Mouse (Mus musculus) heart, embryonic 15.5 days (tissue): ENCODE results near the gene Nova2. TPM values are rescaled to one million over a fixed set of nuclear protein-coding genes. Genes with fewer than 3 reads are reported as not detected.
A peak's percentile ranks its signal among the peaks of the same experiment; 100 is the strongest.

Experiments used
- ATAC-seq: fragments of 200-750 bp; cut with Nextera tagmentation; replicated peaks from 2 replicates; pipeline ENCODE4 v1.8.0; 2017; ENCODE audit warnings: low read depth, moderate TSS enrichment; ENCODE audit not compliant: insufficient number of reproducible peaks, insufficient read depth, low FRiP score
- H3K27ac ChIP-seq: fragments of 300-500 bp; sonication (generic); 2 replicates; pipeline ENCODE4 v1.5.1; 2015; ENCODE audit warnings: mild to moderate bottlenecking, inconsistent platforms
- H3K27me3 ChIP-seq: fragments of 300-500 bp; sonication (generic); 2 replicates; pipeline ENCODE4 v1.6.1; 2015; ENCODE audit warnings: inconsistent platforms
- H3K36me3 ChIP-seq: fragments of 300-500 bp; sonication (generic); 2 replicates; pipeline ENCODE4 v1.6.1; 2015; ENCODE audit warnings: mild to moderate bottlenecking, inconsistent platforms
- H3K4me1 ChIP-seq: fragments of 300-500 bp; sonication (generic); replicated peaks from 2 replicates; pipeline ENCODE4 v1.6.1; 2015; ENCODE audit warnings: inconsistent platforms
- H3K4me2 ChIP-seq: fragments of 300-500 bp; sonication (generic); 2 replicates; pipeline ENCODE4 v1.6.1; 2015; ENCODE audit warnings: inconsistent platforms, mild to moderate bottlenecking, moderate library complexity
- H3K4me3 ChIP-seq: fragments of 300-500 bp; sonication (generic); 2 replicates; pipeline ENCODE4 v1.5.1; 2015; ENCODE audit warnings: mild to moderate bottlenecking, inconsistent platforms
- H3K9ac ChIP-seq: fragments of 300-500 bp; sonication (generic); 2 replicates; pipeline ENCODE4 v1.6.1; 2015; ENCODE audit warnings: mild to moderate bottlenecking, inconsistent platforms
- H3K9me3 ChIP-seq: fragments of 300-500 bp; sonication (generic); replicated peaks from 2 replicates; pipeline ENCODE4 v1.6.1; 2016; ENCODE audit warnings: inconsistent platforms
- WGBS: fragments of 180-500 bp; shearing (Covaris S2); methylation state at CpG from one replicate; pipeline ENCODE4 v1.1.7; 2015; ENCODE audit warnings: mixed read lengths; 5-methylcytosine and 5-hydroxymethylcytosine counted together
- polyA plus RNA-seq: library from polyadenylated mRNA; unstranded; fragments of >200 nt; fragmentation: Nextera tagmentation; extraction: Ambion mirVana; gene quantifications from 2 replicates; pipeline ENCODE4 v1.2.1, GENCODE M21; 2015

Gene Nova2
- polyA plus RNA-seq, 1 experiment from 2014 or later = 0.53 TPM

GRCm38 (mm10) chr7:18900513-18900912 is 25.2 kb upstream of the Nova2 start:
- H3K9me3 ChIP-seq = no peaks in the 10 kb centered on the region
- H3K36me3 ChIP-seq = peaks cover 26% of the 10 kb centered on the region
- H3K4me1 ChIP-seq = no peaks in the 10 kb centered on the region
- H3K27me3 ChIP-seq = no peaks in the 10 kb centered on the region
- WGBS = 88% methylated on average over 2 of the region's 2 CpGs
- H3K4me3 ChIP-seq = no peak overlapping the region
- H3K27ac ChIP-seq = no peak overlapping the region
- no peak overlapping the region for H3K4me2 ChIP-seq
- ATAC-seq = no peak
- no peak overlapping the region for H3K9ac ChIP-seq

GRCm38 (mm10) chr7:18902486-18902885 is 23.2 kb upstream of the Nova2 start:
- 69% methylated on average over 3 of the region's 3 CpGs for WGBS

GRCm38 (mm10) chr7:18904971-18905370 is 20.7 kb upstream of the Nova2 start:
- Histone ChIP-seq H3K4me3 (no peak overlapping the region), H3K9ac (no peak overlapping the region), H3K27ac (no peak overlapping the region), H3K36me3 (peaks cover 22% of the 10 kb centered on the region), H3K4me1 (peaks cover 13% of the 10 kb centered on the region), H3K9me3 (no peaks in the 10 kb centered on the region), H3K4me2 (no peak overlapping the region), H3K27me3 (no peaks in the 10 kb centered on the region)
- WGBS = 89% methylated on average over 3 of the region's 3 CpGs
- no peak for ATAC-seq

More at GRCm38 (mm10) chr7:18902486-18902885, 23.2 kb upstream of the Nova2 start:
- no peaks in the 10 kb centered on the region for H3K4me1 ChIP-seq
- no peaks in the 10 kb centered on the region for H3K27me3 ChIP-seq
- H3K9me3 ChIP-seq = no peaks in the 10 kb centered on the region
- no peak overlapping the region for H3K4me2 ChIP-seq
- H3K27ac ChIP-seq = no peak overlapping the region
- no peak overlapping the region for H3K9ac ChIP-seq
- no peak for ATAC-seq
- peaks cover 26% of the 10 kb centered on the region for H3K36me3 ChIP-seq
- no peak overlapping the region for H3K4me3 ChIP-seq

- 5% methylated on average over 17 of the region's 17 CpGs for WGBS
- Histone ChIP-seq H3K4me3 (peak overlapping the region; percentile 92), H3K4me2 (peak overlapping the region; percentile 81), H3K27me3 (no peaks in the 10 kb centered on the region), H3K9me3 (no peaks in the 10 kb centered on the region), H3K27ac (peak overlapping the region; percentile 36; the same call in 1 of the 2 replicates), H3K9ac (peak overlapping the region; percentile 80), H3K36me3 (no peaks in the 10 kb centered on the region), H3K4me1 (peaks cover 17% of the 10 kb centered on the region)
- ATAC-seq = 0 out of 2 replicates have a peak, but pooled peaks have one; percentile 3
Observed at GRCm38 (mm10) chr7:18909797-18910196, 15.9 kb upstream of the Nova2 start.

- H3K27me3 ChIP-seq = no peaks in the 10 kb centered on the region
- H3K9ac ChIP-seq = peak within 1 kb of the TSS; percentile 80
- H3K36me3 ChIP-seq = no peaks in the 10 kb centered on the region
- H3K4me3 ChIP-seq = peak within 1 kb of the TSS; percentile 92
- peaks cover 17% of the 10 kb centered on the region for H3K4me1 ChIP-seq
- no peaks in the 10 kb centered on the region for H3K9me3 ChIP-seq
- WGBS = 0% methylated on average over 33 of the region's 33 CpGs
- ATAC-seq = peak; percentile 99
- H3K27ac ChIP-seq = peak within 1 kb of the TSS; percentile 37
- H3K4me2 ChIP-seq = peak within 1 kb of the TSS; percentile 84
Observed at GRCm38 (mm10) chr7:18910241-18910831, 15.4 kb upstream of the Nova2 start, which contains the start of gene Ccdc61. TSS of gene Ccdc61 (minus strand) at chr7:18910415.

GRCm38 (mm10) chr7:18916254-18916653 is 9.4 kb upstream of the Nova2 start:
- Histone ChIP-seq H3K27ac (no peak overlapping the region), H3K4me2 (no peak overlapping the region), H3K4me3 (no peak overlapping the region), H3K4me1 (0 out of 2 replicates have a peak, but pooled peaks cover 3% of the 10 kb centered on the region), H3K9ac (no peak overlapping the region), H3K9me3 (no peaks in the 10 kb centered on the region), H3K27me3 (peaks cover 6% of the 10 kb centered on the region), H3K36me3 (no peaks in the 10 kb centered on the region)
- ATAC-seq = no peak
- 55% methylated on average over 4 of the region's 4 CpGs for WGBS

- ATAC-seq = no peak
- Histone ChIP-seq H3K4me3 (no peak overlapping the region), H3K27me3 (peaks cover 16% of the 10 kb centered on the region), H3K9me3 (no peaks in the 10 kb centered on the region), H3K4me2 (no peak overlapping the region), H3K27ac (no peak overlapping the region), H3K9ac (no peak overlapping the region), H3K36me3 (no peaks in the 10 kb centered on the region), H3K4me1 (0 out of 2 replicates have a peak, but pooled peaks cover 4% of the 10 kb centered on the region)
- WGBS = 37% methylated on average over 3 of the region's 3 CpGs
Observed at GRCm38 (mm10) chr7:18917931-18918330, 7.8 kb upstream of the Nova2 start.

- ATAC-seq = no peak; the same call in 1 of the 2 replicates
- WGBS = 1% methylated on average over 12 of the region's 12 CpGs
Observed at GRCm38 (mm10) chr7:18921069-18921468, 4.6 kb upstream of the Nova2 start.

GRCm38 (mm10) chr7:18922807-18923206 is 2.9 kb upstream of the Nova2 start:
- no peak overlapping the region for H3K9ac ChIP-seq
- H3K4me3 ChIP-seq = no peak overlapping the region
- H3K27ac ChIP-seq = no peak overlapping the region
- H3K4me1 ChIP-seq = peaks cover 15% of the 10 kb centered on the region
- H3K36me3 ChIP-seq = no peaks in the 10 kb centered on the region
- H3K9me3 ChIP-seq = no peaks in the 10 kb centered on the region
- no peak overlapping the region for H3K4me2 ChIP-seq
- 46% methylated on average over 5 of the region's 5 CpGs for WGBS
- H3K27me3 ChIP-seq = peaks cover 60% of the 10 kb centered on the region
- no peak for ATAC-seq

More at GRCm38 (mm10) chr7:18921069-18921468, 4.6 kb upstream of the Nova2 start:
- Histone ChIP-seq H3K4me1 (peaks cover 11% of the 10 kb centered on the region), H3K9ac (no peak overlapping the region), H3K27ac (no peak overlapping the region), H3K27me3 (peaks cover 44% of the 10 kb centered on the region), H3K4me3 (0 out of 2 replicates have a peak overlapping the region, but pooled peaks have one; percentile 8), H3K36me3 (no peaks in the 10 kb centered on the region), H3K9me3 (no peaks in the 10 kb centered on the region), H3K4me2 (peak overlapping the region; percentile 28; the same call in 1 of the 2 replicates)

- Histone ChIP-seq H3K9ac (no peak overlapping the region), H3K27ac (no peak overlapping the region), H3K4me3 (no peak overlapping the region), H3K4me2 (no peak overlapping the region), H3K4me1 (peaks cover 15% of the 10 kb centered on the region), H3K36me3 (no peaks in the 10 kb centered on the region), H3K27me3 (peaks cover 63% of the 10 kb centered on the region), H3K9me3 (no peaks in the 10 kb centered on the region)
- WGBS = 65% methylated on average over 11 of the region's 11 CpGs
- no peak for ATAC-seq
Observed at GRCm38 (mm10) chr7:18923267-18923666, 2.4 kb upstream of the Nova2 start.

- no peak for ATAC-seq
- 27% methylated on average over 4 of the region's 4 CpGs for WGBS
- Histone ChIP-seq H3K36me3 (no peaks in the 10 kb centered on the region), H3K27me3 (peaks cover 63% of the 10 kb centered on the region), H3K4me2 (no peak overlapping the region), H3K9ac (no peak overlapping the region), H3K4me1 (peaks cover 15% of the 10 kb centered on the region), H3K27ac (no peak overlapping the region), H3K9me3 (no peaks in the 10 kb centered on the region), H3K4me3 (no peak overlapping the region)
Observed at GRCm38 (mm10) chr7:18923711-18924191, 1.9 kb upstream of the Nova2 start.

- Histone ChIP-seq H3K4me1 (peaks cover 15% of the 10 kb centered on the region), H3K36me3 (no peaks in the 10 kb centered on the region)
- WGBS = 10% methylated on average over 8 of the region's 8 CpGs
Observed at GRCm38 (mm10) chr7:18924321-18924720, 1.4 kb upstream of the Nova2 start.

More at GRCm38 (mm10) chr7:18924321-18924720, 1.4 kb upstream of the Nova2 start:
- H3K27ac ChIP-seq = no peak overlapping the region
- no peak overlapping the region for H3K9ac ChIP-seq
- H3K27me3 ChIP-seq = peaks cover 63% of the 10 kb centered on the region
- no peaks in the 10 kb centered on the region for H3K9me3 ChIP-seq
- no peak overlapping the region for H3K4me2 ChIP-seq
- no peak overlapping the region for H3K4me3 ChIP-seq
- no peak for ATAC-seq
